Mouse (Mus musculus) A20 (cell line): ENCODE results near the gene Vmn1r215.
"Not testable (repeated sequence)": the region's sequence is repeated elsewhere in the genome, so short reads cannot be mapped to it uniquely, and the experiment has no call there.

ENCODE experiments used
- DNase-seq: peaks from one replicate; pipeline ENCODE4 v3.0.0-alpha.2; 2011; ENCODE audit warnings: low read depth, low spot score

The Vmn1r215 gene

DNA sequence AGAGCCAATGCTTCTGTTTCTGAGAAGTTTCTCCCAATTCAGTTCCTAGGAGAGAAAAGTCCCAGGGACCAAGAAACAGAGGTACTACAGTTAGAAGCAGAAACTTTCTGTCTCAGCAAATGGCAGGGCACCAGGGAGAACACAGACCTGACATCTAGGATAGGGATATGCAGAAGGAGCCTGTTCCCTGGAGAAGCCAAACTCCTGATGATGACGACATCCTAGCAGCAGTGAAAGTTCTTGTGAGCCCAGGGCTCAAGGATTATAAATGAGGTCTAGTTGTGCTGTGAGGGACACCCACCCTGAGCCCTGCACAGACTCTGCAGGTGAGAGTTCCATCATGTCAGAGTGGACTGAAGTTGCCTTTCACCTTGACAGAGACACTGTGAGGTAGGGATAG, at the start of gene Vmn1r215:
Vmn1r215 (plus strand) TSS at position 301 of the 400 bp plus-strand sequence.
- DNase-seq, result no peak

DNA sequence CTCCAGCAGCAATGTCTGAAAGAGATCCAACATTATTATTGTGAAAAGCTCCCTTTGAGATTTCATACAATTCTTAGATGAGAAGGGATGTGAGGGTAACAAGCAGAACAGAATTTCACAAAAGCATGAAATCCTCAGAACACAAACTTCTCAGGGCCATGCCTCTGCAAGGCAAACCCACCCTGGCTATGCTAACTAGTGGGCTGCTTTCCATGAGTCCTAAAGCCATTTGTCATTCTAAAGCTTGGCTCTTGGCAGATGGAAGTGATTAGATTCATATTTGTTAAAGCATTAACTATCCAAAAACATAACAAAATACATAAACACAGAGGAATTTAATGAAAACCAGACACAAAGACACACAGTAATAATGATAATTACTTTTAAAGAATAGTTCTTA, 49.7 kb upstream of the Vmn1r215 start:
- no peak for DNase-seq

- no peak for DNase-seq
These were observed 43.0 kb upstream of the Vmn1r215 start for GRCm38 (mm10) chr13:23024812-23025211.

- no peak for DNase-seq
These were observed 37.7 kb upstream of the Vmn1r215 start, which contains the start of gene Vmn1r214 for GRCm38 (mm10) chr13:23030118-23030517. Gene Vmn1r214 (plus strand): TSS chr13:23030418.

DNA sequence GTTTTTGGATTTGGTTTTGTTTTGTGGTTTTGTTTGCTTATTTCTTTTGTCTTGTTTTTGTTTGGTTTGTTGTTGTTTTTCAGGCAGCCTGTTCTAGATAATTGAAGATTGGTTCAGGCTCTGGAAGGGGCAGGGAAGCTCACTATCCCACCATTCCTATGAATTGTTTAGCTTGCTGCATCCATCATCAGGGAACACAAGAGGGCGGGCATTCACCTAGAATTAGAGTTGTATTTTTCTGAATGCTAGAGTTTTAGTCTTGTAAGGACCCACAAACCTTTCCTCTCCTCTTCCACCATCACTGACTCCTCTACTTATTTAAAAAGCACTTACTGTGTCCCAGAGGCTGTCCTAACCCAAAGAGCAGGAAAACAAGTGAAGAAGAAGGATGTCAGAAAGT, 10.0 kb upstream of the Vmn1r215 start:
- no peak for DNase-seq

GRCm38 (mm10) chr13:23069312-23069711, 1.5 kb downstream of the Vmn1r215 start:
- no peak for DNase-seq

DNA sequence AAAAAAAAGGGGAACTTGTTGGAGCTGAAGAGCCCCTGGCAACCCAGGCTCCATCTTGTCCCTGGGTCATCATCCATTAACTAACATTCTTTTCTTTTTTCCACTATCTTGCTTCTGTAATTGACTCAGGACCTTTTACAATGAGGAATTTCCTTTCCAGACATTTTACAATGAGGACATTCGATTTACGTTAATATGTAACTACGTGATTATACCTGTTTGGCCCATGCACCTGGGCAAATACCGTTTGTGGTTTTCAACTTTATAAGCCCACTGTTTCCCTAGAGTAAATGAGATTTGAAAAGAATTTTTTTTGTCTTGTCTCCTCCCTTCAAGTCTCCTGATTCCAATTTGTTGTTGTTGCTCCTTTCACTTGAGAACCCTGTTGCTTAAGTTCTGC, 26.6 kb downstream of the Vmn1r215 start:
- no peak for DNase-seq

DNA sequence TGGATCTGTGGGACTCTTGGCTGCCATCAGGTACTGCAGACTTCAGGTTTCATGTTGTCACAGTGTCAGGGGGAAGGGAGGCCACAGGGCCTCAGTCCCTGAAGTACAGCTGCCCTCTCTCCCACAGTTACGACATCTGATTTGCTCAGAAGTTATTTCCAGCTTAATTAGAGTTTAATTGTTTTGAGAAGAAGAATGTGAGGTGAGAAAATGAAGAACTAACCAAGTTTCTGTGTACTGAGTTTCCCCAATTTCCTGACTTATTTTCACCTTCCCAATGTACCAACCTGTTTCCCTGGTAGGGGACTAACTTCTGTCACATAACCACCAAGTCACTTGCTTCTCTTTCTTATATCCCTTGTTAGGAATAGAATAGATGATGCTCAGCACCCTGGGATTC, 50.3 kb downstream of the Vmn1r215 start, which contains the start of gene Vmn1r217:
Vmn1r217 (minus strand) TSS at position 101 of the 400 bp plus-strand sequence.
- DNase-seq, result not testable (repeated sequence)

DNA sequence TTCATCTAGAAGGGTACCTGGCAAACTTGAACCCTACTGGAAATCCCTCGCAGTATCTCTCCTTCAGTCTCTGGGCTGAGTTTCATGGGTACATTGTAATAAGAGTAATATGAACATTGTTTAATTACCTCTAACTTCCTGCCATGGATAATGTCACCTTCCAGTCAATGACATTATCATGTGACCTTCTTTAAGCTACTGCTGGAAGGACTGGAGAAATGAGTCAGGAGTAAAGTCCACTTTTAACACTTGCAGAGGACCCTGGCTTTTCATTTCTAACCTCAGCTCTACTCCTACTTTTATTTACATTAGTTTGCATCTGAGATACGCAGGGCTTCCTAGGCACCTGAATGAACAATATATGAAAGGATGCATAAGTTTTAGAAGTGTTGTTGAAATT, 52.8 kb downstream of the Vmn1r215 start:
- DNase-seq, result no peak
